Mouse (Mus musculus) frontal cortex, adult (tissue): ENCODE data around the gene Stard10.

Source experiments
- ATAC-seq: cut with Nextera tagmentation; 2 replicates; pipeline ENCODE4 v1.9.2; 2017; ENCODE audit warnings: mild to moderate bottlenecking, moderate library complexity, mixed read lengths; ENCODE audit not compliant: low TSS enrichment

Stard10 gene

DNA sequence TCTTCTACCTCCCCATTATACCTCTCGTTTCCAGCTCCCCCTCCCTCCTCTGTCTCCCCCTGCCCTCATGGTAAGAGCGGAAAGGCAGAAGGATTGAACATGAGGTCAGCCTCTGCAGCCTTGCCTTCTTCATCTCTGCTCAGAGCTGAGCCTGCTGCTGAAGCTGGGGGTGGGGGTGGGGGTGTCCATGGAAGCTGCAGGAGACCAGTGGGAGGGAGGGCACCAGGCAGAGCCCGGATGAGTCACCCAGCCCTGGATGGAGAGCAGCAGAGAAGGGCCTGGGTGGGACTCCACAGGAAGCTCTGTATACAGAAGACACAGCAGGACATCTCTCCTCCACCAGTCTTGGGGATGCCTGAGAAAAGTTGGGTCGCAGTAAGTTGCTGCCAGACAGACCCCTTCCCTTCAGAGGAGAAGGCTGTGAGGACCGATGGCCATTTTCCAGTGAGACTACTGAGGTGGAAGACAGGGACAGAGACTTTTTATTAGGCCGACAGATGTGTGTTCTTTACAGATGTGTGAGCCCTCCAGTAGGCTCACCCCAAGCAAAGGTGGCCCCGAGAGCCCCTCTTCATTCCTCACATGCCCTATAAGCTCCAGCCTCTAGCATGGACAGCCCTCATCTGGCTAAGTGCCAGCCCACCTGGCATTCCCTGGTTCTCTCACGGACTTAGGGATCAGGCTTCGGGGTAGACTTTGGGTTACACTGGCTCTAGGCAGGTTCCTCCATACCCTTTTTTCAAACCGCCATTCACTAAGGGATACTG is 13.4 kb downstream of the Stard10 start:
- no peak for ATAC-seq

GRCm38 (mm10) chr7:101330841-101331173 is 13.9 kb downstream of the Stard10 start:
- no peak for ATAC-seq

DNA sequence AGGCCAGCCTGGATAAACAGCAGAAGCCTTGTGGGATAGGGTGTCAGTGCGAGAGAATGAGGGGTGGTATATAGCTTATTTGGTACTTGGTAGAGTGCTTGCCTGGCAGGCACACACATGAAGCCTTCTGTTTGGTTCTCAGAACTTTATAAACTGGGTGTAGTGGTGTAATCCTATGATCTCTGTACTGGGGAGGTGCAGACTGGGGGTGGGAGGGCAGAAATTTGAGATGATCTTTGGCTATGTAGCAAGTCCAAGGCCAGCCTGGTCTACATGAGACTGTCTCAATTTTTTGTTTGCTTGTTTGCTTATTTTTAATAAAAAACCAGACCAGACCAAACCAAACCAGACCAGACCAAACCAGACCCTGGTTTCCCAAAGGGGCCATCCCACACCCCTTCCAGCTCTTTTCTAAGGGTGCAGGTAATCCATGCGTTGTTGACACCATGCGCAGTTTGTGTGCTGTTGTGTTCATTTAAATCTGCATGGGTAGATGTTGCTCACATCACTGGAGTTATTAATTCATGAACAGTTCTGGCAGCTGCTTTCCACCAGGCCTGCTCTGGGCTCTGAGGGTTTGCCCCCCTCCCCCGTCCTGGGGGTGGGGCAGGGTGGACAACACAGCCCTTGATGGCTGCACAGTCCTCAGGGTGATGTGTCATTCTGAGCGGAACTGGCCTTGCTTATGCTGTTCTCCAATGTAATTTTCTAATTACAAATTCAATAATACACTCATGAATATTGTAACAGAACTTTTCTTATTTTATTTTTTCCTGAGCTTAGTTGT is 15.4 kb downstream of the Stard10 start:
- no peak for ATAC-seq

GRCm38 (mm10) chr7:101335228-101335627 is 18.3 kb downstream of the Stard10 start:
- ATAC-seq = no peak

- no peak for ATAC-seq
Observed at GRCm38 (mm10) chr7:101336686-101337085, 19.8 kb downstream of the Stard10 start.

GRCm38 (mm10) chr7:101337401-101337800 is 20.5 kb downstream of the Stard10 start:
- ATAC-seq = no peak

DNA sequence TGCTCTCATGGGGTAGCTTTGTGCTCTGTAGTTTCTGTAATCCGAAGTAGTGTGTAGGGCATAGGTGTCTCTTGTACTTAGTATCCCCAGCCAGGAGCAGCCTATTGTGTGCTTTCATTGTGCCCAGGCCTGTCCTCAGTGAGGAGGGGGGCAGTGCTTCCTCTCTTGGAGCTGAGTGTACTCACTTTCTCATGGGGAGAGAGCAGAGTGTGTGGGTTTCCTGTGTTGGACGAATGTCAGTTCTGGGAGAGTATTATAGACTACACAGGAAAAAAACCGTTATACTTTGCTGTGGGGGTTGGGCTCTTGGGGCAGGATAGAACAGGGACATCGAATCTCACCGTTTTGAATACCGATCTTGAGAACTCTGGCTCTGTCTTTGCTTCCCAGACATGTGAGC is 24.5 kb downstream of the Stard10 start:
- ATAC-seq = peak; percentile 23; the same call in 1 of the 2 replicates

- ATAC-seq = no peak
Observed at GRCm38 (mm10) chr7:101343135-101343534, 26.2 kb downstream of the Stard10 start.

- ATAC-seq = no peak
Observed at GRCm38 (mm10) chr7:101344892-101345291, 28.0 kb downstream of the Stard10 start.

GRCm38 (mm10) chr7:101346991-101347390 is 30.1 kb downstream of the Stard10 start:
- ATAC-seq = no peak

DNA sequence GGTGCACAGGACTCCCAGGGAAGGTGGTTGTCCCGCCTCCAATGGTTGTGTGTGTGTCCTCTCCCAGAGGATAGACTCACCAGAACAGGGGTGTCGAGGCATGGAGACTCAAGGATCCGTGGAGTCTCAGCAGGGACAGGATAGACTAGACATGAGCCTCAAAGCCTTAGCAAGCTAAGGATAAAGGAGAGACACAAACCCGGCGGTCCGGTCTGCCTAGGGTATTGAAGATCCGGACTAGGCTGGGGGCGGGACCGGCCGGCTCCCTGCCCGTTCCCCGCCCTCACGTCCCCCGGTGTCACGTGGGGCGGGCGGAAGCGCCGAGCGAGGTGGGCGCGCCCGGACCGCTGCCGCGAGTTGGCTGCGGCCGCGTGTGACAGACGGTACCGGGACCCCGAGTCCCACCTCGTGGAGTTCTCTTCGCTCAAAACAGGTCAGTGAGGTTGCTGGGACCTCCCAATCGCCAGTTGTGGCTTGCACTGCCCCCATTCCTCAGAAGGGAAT is 30.9 kb downstream of the Stard10 start, which contains the start of gene Arap1:
TSS of gene Arap1 (plus strand) at position 301 of the 504 bp plus-strand sequence.
- ATAC-seq = peak; percentile 38

GRCm38 (mm10) chr7:101348312-101348711 is 31.4 kb downstream of the Stard10 start:
- no peak for ATAC-seq

DNA sequence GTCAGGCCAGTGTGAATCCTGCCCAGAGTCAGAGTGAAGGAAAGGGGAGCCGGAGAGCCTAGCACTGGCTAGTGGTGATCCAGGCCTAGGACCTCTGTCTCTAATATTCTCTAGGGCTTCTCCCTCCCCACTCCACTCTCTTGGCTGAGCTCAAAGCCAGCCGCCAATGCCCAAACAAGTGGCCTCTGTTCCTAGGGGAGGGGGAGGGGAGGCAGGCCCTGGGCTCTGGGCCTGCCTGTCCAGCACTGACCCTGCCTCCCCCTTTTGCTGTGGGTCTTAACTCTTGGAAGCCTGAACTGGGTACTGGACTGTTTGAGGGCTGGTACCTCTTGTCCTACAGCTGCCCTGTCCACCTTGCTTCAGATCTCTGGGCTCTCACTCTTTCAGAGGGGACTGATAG is 33.0 kb downstream of the Stard10 start:
- peak; percentile 64 for ATAC-seq

DNA sequence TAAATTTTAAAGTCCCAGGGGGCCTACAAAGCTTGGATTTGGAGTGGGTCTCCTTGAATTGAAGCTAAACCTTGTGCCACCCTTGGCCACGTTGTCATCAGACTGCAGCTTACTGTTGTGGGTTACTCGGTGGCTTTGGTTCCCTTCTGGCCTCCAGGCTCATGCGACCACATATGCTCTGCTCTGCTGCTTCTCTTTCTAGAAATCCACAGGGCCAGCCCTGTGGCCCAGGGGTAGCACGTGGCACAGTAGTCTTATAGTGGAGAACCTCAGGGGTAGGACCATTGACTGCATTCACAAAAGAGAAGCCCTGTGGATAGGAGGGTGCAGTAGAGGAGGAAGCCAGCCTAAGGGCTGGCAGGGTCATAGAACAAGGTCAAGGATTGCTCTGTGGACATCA is 35.5 kb downstream of the Stard10 start:
- ATAC-seq = no peak

GRCm38 (mm10) chr7:101354423-101354822 is 37.5 kb downstream of the Stard10 start:
- ATAC-seq = no peak

DNA sequence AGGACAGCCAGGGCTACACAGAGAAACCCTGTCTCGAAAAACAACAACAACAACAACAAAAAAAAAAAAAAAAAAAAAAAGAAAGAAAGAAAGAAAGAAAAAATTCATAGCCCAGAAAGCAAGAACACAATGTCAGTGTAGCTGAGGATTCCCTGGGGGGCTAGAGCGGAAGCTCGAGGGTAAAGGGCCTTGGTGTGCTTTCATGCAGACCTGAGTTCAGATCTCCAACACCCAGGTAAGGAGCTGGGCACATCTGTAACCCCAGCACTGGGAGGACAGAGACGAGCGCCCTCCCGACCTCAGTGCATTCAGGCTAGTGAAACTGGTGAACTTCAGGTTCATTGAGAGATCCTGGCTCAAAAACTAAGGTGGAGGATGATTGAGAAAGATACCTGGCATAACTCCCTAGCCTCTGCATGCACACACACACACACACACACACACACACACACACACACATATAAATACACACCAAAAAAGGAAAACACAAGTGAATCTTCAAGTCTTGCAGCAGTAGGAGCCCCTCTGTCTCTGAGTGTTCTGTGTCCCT is 38.7 kb downstream of the Stard10 start:
- no peak for ATAC-seq

GRCm38 (mm10) chr7:101356868-101357267 is 40.0 kb downstream of the Stard10 start:
- ATAC-seq = no peak

GRCm38 (mm10) chr7:101360406-101360805 is 43.5 kb downstream of the Stard10 start:
- no peak for ATAC-seq

DNA sequence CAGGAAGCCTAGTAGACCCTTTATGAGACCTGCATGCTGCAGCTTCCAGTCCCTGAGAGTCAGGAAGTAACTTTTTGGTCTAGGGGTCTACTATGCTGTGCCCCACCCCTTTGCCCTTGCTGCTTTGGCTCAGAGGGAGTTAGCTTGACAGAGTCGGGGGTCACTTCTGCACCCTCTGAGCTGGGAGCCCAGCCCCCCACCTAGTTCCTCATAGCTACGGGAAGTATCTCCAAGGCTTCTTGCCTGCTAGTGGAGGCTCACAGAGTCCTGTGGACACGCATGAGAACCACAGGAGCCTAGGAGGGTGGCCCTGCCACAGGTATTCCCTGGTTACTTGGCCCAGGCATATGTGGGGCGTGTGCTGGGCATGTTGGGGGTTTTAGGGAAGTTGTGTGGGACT is 44.1 kb downstream of the Stard10 start:
- no peak for ATAC-seq

DNA sequence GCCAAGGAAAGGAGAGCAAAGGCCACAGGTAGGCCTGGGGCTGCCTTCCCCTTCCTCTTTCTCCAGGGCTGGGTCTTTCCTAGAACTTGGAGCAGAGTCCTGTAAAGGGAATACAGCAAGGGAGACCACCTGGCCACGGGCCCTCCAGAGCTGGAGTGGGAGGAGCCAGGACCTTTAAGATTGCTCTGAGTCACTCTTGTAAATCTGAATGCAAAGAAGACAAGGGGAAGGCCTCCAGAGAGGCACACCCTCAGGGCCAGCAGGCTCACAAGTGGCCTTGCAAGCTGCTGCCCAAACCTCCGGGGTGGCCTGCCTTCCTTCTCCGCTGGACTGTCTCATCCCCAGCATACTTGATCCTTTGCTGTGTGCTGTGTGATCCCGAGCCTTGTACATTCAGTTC is 44.9 kb downstream of the Stard10 start:
- no peak for ATAC-seq

GRCm38 (mm10) chr7:101362791-101363191 is 45.9 kb downstream of the Stard10 start:
- no peak for ATAC-seq

GRCm38 (mm10) chr7:101363914-101364313 is 47.0 kb downstream of the Stard10 start:
- no peak for ATAC-seq
